17 mouse cellular contexts compared by ENCODE assay signal in genomic region chr12:47074961-47075360, GRCm38 (mm10).
"Had no signal": no experiment of that assay in that cellular context is flagged by ENCODE, and none has a peak within 500 bp of the region (broad histone marks: within the 10 kb centered on the region; RNA-seq: fewer than 3 reads in every experiment).

No protein-coding gene starts in this region.

- H3K4me3 ChIP-seq: layer of hippocampus, adult 2 months; limb, embryonic 10.5 days; limb, embryonic 13.5 days; liver, embryonic 12.5 days; liver, embryonic 15.5 days; neural tube, embryonic 12.5 days; neural tube, embryonic 15.5 days had no signal

- H3K4me1 ChIP-seq: limb, embryonic 10.5 days; limb, embryonic 13.5 days; liver, embryonic 12.5 days; liver, embryonic 15.5 days; neural tube, embryonic 12.5 days; neural tube, embryonic 15.5 days had no signal

- H3K9ac ChIP-seq: limb, embryonic 13.5 days; liver, embryonic 12.5 days; liver, embryonic 15.5 days; neural tube, embryonic 12.5 days; neural tube, embryonic 15.5 days had no signal

- H3K27ac ChIP-seq: kidney, postnatal 0 days; layer of hippocampus, adult 2 months; limb, embryonic 10.5 days; limb, embryonic 13.5 days; liver, embryonic 12.5 days; liver, embryonic 15.5 days; neural tube, embryonic 12.5 days; neural tube, embryonic 15.5 days had no signal

- ATAC-seq: liver, embryonic 12.5 days had no signal

- DNase-seq: kidney, adult 2 months; kidney, postnatal 25 days; layer of hippocampus, adult 9-11 months; liver; lung, adult 2 months; lung, postnatal 14 days; lung, postnatal 4 days; thymus, adult 18-20 months; thymus, postnatal 36 days had no signal

- H3K27me3 ChIP-seq: limb, embryonic 13.5 days; liver, embryonic 12.5 days; liver, embryonic 15.5 days; neural tube, embryonic 12.5 days; neural tube, embryonic 15.5 days had no signal

- H3K9me3 ChIP-seq: limb, embryonic 10.5 days; limb, embryonic 13.5 days; liver, embryonic 12.5 days; liver, embryonic 15.5 days; neural tube, embryonic 12.5 days; neural tube, embryonic 15.5 days had no signal

- H3K36me3 ChIP-seq: limb, embryonic 10.5 days; limb, embryonic 13.5 days; liver, embryonic 12.5 days; liver, embryonic 15.5 days; neural tube, embryonic 12.5 days; neural tube, embryonic 15.5 days had no signal

- H3K4me2 ChIP-seq: limb, embryonic 13.5 days; liver, embryonic 12.5 days; liver, embryonic 15.5 days; neural tube, embryonic 12.5 days; neural tube, embryonic 15.5 days had no signal
